Mouse (Mus musculus) limb, embryonic 13.5 days (tissue): ENCODE results near the gene Mxra7. TPM values are rescaled to one million over a fixed set of nuclear protein-coding genes. Genes with fewer than 3 reads are reported as not detected.
"Not testable (repeated sequence)": the region's sequence is repeated elsewhere in the genome, so short reads cannot be mapped to it uniquely, and the experiment has no call there.

Experiments
- ATAC-seq: fragments of 200-750 bp; cut with Nextera tagmentation; 2 replicates; pipeline ENCODE4 v1.8.0; 2017; ENCODE audit warnings: low read depth, moderate number of reproducible peaks, moderate TSS enrichment; ENCODE audit not compliant: low FRiP score
- H3K27ac ChIP-seq: fragments of 300-500 bp; sonication (generic); 2 replicates; pipeline ENCODE4 v1.5.1; 2015; ENCODE audit warnings: inconsistent platforms, mild to moderate bottlenecking, moderate library complexity
- H3K27me3 ChIP-seq: fragments of 300-500 bp; sonication (generic); 2 replicates; pipeline ENCODE4 v1.6.1; 2015; ENCODE audit warnings: mild to moderate bottlenecking, inconsistent platforms
- H3K36me3 ChIP-seq: fragments of 300-500 bp; sonication (generic); 2 replicates; pipeline ENCODE4 v1.6.1; 2015; ENCODE audit warnings: inconsistent platforms, mild to moderate bottlenecking, moderate library complexity
- H3K4me1 ChIP-seq: fragments of 300-500 bp; sonication (generic); 2 replicates; pipeline ENCODE4 v1.6.1; 2015; ENCODE audit warnings: inconsistent platforms
- H3K4me2 ChIP-seq: fragments of 300-500 bp; sonication (generic); replicated peaks from 2 replicates; pipeline ENCODE4 v1.6.1; 2015; ENCODE audit warnings: inconsistent platforms, mild to moderate bottlenecking, moderate library complexity
- H3K4me3 ChIP-seq: fragments of 300-500 bp; sonication (generic); 2 replicates; pipeline ENCODE4 v1.5.1; 2015; ENCODE audit warnings: moderate library complexity, mild to moderate bottlenecking, inconsistent platforms
- H3K9ac ChIP-seq: fragments of 300-500 bp; sonication (generic); 2 replicates; pipeline ENCODE4 v1.6.1; 2015; ENCODE audit warnings: mild to moderate bottlenecking, inconsistent platforms
- H3K9me3 ChIP-seq: fragments of 300-500 bp; sonication (generic); 2 replicates; pipeline ENCODE4 v1.6.1; 2016; ENCODE audit warnings: inconsistent platforms
- WGBS: fragments of 180-500 bp; shearing (Covaris S2); methylation state at CpG from one replicate; pipeline ENCODE4 v1.1.7; 2015; 5-methylcytosine and 5-hydroxymethylcytosine counted together
- polyA plus RNA-seq: library from polyadenylated mRNA; unstranded; fragments of >200 nt; fragmentation: Nextera tagmentation; extraction: Ambion mirVana; gene quantifications from 2 replicates; pipeline ENCODE4 v1.2.1, GENCODE M21; 2015

The Mxra7 gene
- polyA plus RNA-seq, 1 experiment from 2014 or later: 17.1 TPM

GRCm38 (mm10) chr11:116842531-116843260 lies 14.8 kb upstream of the Mxra7 start:
- H3K9me3 ChIP-seq: no peaks in the 10 kb centered on the region
- peak overlapping the region; percentile 83 for H3K4me3 ChIP-seq

GRCm38 (mm10) chr11:116840748-116841147 lies 12.9 kb upstream of the Mxra7 start:
- peaks cover 55% of the 10 kb centered on the region for H3K36me3 ChIP-seq
- 85% methylated on average over 4 of the region's 4 CpGs for WGBS
- peak overlapping the region; percentile 90 for H3K9ac ChIP-seq
- H3K4me1 ChIP-seq: peaks cover 39% of the 10 kb centered on the region
- no peak for ATAC-seq
- peak overlapping the region; percentile 90 for H3K4me2 ChIP-seq
- H3K27me3 ChIP-seq: no peaks in the 10 kb centered on the region
- H3K9me3 ChIP-seq: no peaks in the 10 kb centered on the region
- H3K4me3 ChIP-seq: peak overlapping the region; percentile 83
- H3K27ac ChIP-seq: no peak overlapping the region

More at GRCm38 (mm10) chr11:116842531-116843260, 14.8 kb upstream of the Mxra7 start:
- Histone ChIP-seq H3K4me2 (peak overlapping the region; percentile 90), H3K27me3 (no peaks in the 10 kb centered on the region), H3K27ac (peak overlapping the region; percentile 98), H3K36me3 (peaks cover 44% of the 10 kb centered on the region), H3K4me1 (peaks cover 39% of the 10 kb centered on the region), H3K9ac (peak overlapping the region; percentile 90)
- WGBS: under 1% methylated on average over 59 of the region's 73 CpGs
- peak; percentile 69 for ATAC-seq

- Histone ChIP-seq H3K36me3 (peaks cover 66% of the 10 kb centered on the region), H3K27ac (no peak overlapping the region), H3K4me1 (peaks cover 35% of the 10 kb centered on the region), H3K9me3 (no peaks in the 10 kb centered on the region), H3K4me2 (peak overlapping the region; percentile 90), H3K9ac (peak overlapping the region; percentile 13; the same call in 1 of the 2 replicates), H3K27me3 (no peaks in the 10 kb centered on the region), H3K4me3 (no peak overlapping the region; the same call in 1 of the 2 replicates)
- no peak for ATAC-seq
- 78% methylated on average over 7 of the region's 7 CpGs for WGBS
These were observed 11.8 kb upstream of the Mxra7 start for GRCm38 (mm10) chr11:116839601-116840000.

GRCm38 (mm10) chr11:116838936-116839335 lies 11.1 kb upstream of the Mxra7 start:
- no peaks in the 10 kb centered on the region for H3K9me3 ChIP-seq
- H3K4me1 ChIP-seq: peaks cover 29% of the 10 kb centered on the region
- no peaks in the 10 kb centered on the region for H3K27me3 ChIP-seq
- H3K9ac ChIP-seq: no peak overlapping the region
- no peak for ATAC-seq
- H3K4me2 ChIP-seq: no peak overlapping the region
- H3K36me3 ChIP-seq: peaks cover 73% of the 10 kb centered on the region
- 90% methylated on average over 14 of the region's 14 CpGs for WGBS
- H3K4me3 ChIP-seq: no peak overlapping the region
- H3K27ac ChIP-seq: no peak overlapping the region

GRCm38 (mm10) chr11:116837441-116837840 lies 9.6 kb upstream of the Mxra7 start:
- no peak for ATAC-seq
- no peaks in the 10 kb centered on the region for H3K27me3 ChIP-seq
- no peaks in the 10 kb centered on the region for H3K9me3 ChIP-seq
- no peak overlapping the region for H3K9ac ChIP-seq
- no peak overlapping the region for H3K4me3 ChIP-seq
- peaks cover 33% of the 10 kb centered on the region for H3K4me1 ChIP-seq
- peaks cover 88% of the 10 kb centered on the region for H3K36me3 ChIP-seq
- H3K27ac ChIP-seq: no peak overlapping the region
- H3K4me2 ChIP-seq: no peak overlapping the region
- 92% methylated on average over 10 of the region's 10 CpGs for WGBS

- ATAC-seq: no peak
- 88% methylated on average over 4 of the region's 4 CpGs for WGBS
- H3K36me3 ChIP-seq: peaks cover 94% of the 10 kb centered on the region
These were observed 8.4 kb upstream of the Mxra7 start for GRCm38 (mm10) chr11:116836283-116836682.

GRCm38 (mm10) chr11:116834954-116835353 lies 7.1 kb upstream of the Mxra7 start:
- Histone ChIP-seq H3K27me3 (no peaks in the 10 kb centered on the region), H3K9ac (no peak overlapping the region), H3K4me1 (peaks cover 16% of the 10 kb centered on the region), H3K9me3 (no peaks in the 10 kb centered on the region), H3K4me3 (no peak overlapping the region), H3K36me3 (peaks cover 85% of the 10 kb centered on the region), H3K27ac (no peak overlapping the region), H3K4me2 (no peak overlapping the region)
- 94% methylated on average over 1 of the region's 1 CpGs for WGBS
- ATAC-seq: no peak

More at GRCm38 (mm10) chr11:116836283-116836682, 8.4 kb upstream of the Mxra7 start:
- Histone ChIP-seq H3K27ac (no peak overlapping the region), H3K9ac (no peak overlapping the region), H3K4me1 (peaks cover 29% of the 10 kb centered on the region), H3K9me3 (no peaks in the 10 kb centered on the region), H3K4me3 (no peak overlapping the region), H3K4me2 (no peak overlapping the region), H3K27me3 (no peaks in the 10 kb centered on the region)

- peaks cover 27% of the 10 kb centered on the region for H3K4me1 ChIP-seq
These were observed 4.4 kb upstream of the Mxra7 start for GRCm38 (mm10) chr11:116832172-116832685.

GRCm38 (mm10) chr11:116826550-116827504 lies 1.0 kb downstream of the Mxra7 start:
- Histone ChIP-seq H3K4me2 (peak overlapping the region; percentile 73), H3K36me3 (peaks cover 9% of the 10 kb centered on the region), H3K4me1 (peaks cover 37% of the 10 kb centered on the region), H3K9me3 (no peaks in the 10 kb centered on the region), H3K27me3 (no peaks in the 10 kb centered on the region), H3K27ac (no peak overlapping the region; the same call in 1 of the 2 replicates), H3K9ac (peak overlapping the region; percentile 80), H3K4me3 (peak overlapping the region; percentile 62)
- 43% methylated on average over 17 of the region's 17 CpGs for WGBS
- no peak for ATAC-seq

More at GRCm38 (mm10) chr11:116832172-116832685, 4.4 kb upstream of the Mxra7 start:
- Histone ChIP-seq H3K4me3 (no peak overlapping the region), H3K27ac (no peak overlapping the region), H3K4me2 (no peak overlapping the region), H3K9me3 (no peaks in the 10 kb centered on the region), H3K27me3 (no peaks in the 10 kb centered on the region), H3K36me3 (peaks cover 58% of the 10 kb centered on the region), H3K9ac (no peak overlapping the region)
- no peak for ATAC-seq
- 37% methylated on average over 4 of the region's 4 CpGs for WGBS

- H3K27me3 ChIP-seq: no peaks in the 10 kb centered on the region
- 47% methylated on average over 5 of the region's 5 CpGs for WGBS
- ATAC-seq: no peak
- H3K4me1 ChIP-seq: peaks cover 37% of the 10 kb centered on the region
- H3K27ac ChIP-seq: no peak overlapping the region
- H3K4me2 ChIP-seq: no peak overlapping the region
- peak overlapping the region; percentile 31; the same call in 1 of the 2 replicates for H3K9ac ChIP-seq
- H3K9me3 ChIP-seq: no peaks in the 10 kb centered on the region
- no peak overlapping the region for H3K4me3 ChIP-seq
- no peaks in the 10 kb centered on the region; the same call in 1 of the 2 replicates for H3K36me3 ChIP-seq
These were observed 2.6 kb downstream of the Mxra7 start for GRCm38 (mm10) chr11:116825230-116825629.

GRCm38 (mm10) chr11:116823885-116824284 lies 4.0 kb downstream of the Mxra7 start:
- H3K27me3 ChIP-seq, H3K4me3 ChIP-seq, H3K9me3 ChIP-seq, H3K4me2 ChIP-seq, H3K9ac ChIP-seq, ATAC-seq, H3K36me3 ChIP-seq, H3K27ac ChIP-seq: not testable (repeated sequence)
- WGBS: 96% methylated on average over 10 of the region's 10 CpGs
- peaks cover 39% of the 10 kb centered on the region for H3K4me1 ChIP-seq

- no peak for ATAC-seq
- 93% methylated on average over 2 of the region's 2 CpGs for WGBS
- Histone ChIP-seq H3K4me2 (no peak overlapping the region), H3K4me1 (peaks cover 40% of the 10 kb centered on the region), H3K9me3 (no peaks in the 10 kb centered on the region), H3K4me3 (no peak overlapping the region), H3K27ac (no peak overlapping the region), H3K27me3 (no peaks in the 10 kb centered on the region), H3K9ac (no peak overlapping the region), H3K36me3 (no peaks in the 10 kb centered on the region)
These were observed 4.6 kb downstream of the Mxra7 start for GRCm38 (mm10) chr11:116823255-116823654.
